Mouse (Mus musculus) layer of hippocampus, postnatal 25 days (tissue): ENCODE data around the gene S100a3. TPM values are rescaled to one million over a fixed set of nuclear protein-coding genes. Genes with fewer than 3 reads are reported as not detected.

Experiments
- DNase-seq, 2 experiments: peaks; one replicate each; pipeline ENCODE4 v3.0.0; 2022; ENCODE audit warnings: mixed read lengths in 2 of 2, low spot score in 1 of 2; ENCODE audit errors: extremely low spot score in 1 of 2
- total RNA-seq, 2 experiments: library from RNA; stranded (reverse); gene quantifications; 2 replicates each; pipeline ENCODE4 v1.2.3; 2021

Gene S100a3
- 1 to 10 TPM; 1.9 to 2.1 TPM for total RNA-seq

- DNase-seq: no peak
These were observed at the start of gene S100a3 for GRCm38 (mm10) chr3:90560008-90560628. TSS of gene S100a3 (plus strand) at chr3:90560578.

DNA sequence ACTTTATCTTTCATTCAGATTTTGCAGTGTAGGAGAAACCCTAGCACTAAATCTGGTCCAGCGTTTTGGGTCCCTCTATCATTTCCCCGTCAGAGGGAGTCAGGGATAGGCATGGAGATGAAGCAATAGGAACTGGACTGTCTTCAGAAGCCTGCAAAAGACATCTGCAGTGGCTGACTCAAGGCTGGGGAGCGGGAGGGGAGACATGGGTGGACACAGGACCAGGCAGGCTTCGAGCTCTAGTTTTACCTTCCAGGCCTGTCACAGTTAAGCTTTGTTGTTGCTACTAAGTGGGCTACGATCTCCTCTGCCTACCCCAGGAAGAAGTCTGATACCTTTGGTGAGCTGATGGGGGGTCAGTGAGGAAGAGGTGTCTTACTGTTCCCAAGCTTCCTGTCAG is 48.1 kb upstream of the S100a3 start:
- no peak for DNase-seq

DNA sequence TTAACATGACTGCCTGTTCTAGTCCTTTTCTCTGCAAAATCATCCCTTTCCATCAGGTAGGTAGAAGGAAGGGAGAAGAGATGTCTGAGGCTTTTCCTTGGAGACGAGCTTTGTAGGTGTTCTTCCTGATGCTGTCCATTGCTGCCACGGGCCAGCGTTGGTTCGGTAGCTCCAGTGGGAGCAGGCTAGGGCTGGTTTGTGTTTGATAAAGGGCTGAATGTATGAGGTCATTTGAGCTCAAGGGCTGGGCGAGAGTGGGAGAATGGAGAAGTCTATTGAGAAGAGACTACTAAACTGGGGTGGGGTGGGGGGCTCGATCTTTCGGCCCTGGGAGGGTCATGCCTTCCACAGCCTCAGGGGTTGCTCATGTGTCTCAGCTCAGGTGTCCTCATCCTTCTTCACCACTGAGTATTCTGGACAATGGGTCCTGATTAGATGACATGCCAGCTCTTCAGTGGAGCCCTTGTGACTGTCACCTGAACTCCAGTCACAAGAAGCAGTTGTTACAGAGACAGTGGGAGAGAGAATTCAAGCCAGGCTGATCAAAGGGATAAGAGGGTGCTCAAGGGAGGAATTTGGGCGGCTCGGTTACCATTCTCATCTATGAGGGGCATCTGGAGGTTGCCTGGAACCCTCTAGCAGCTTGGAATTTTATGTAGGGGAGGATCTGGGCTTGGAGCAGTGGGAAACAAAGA is 47.3 kb upstream of the S100a3 start:
- no peak for DNase-seq

GRCm38 (mm10) chr3:90513796-90514590 is 46.4 kb upstream of the S100a3 start, which contains the start of the genes S100a1 and S100a13:
TSS of gene S100a1 (minus strand) at chr3:90514392.
TSS of gene S100a13 (plus strand) at chr3:90514435.
- DNase-seq: no peak

GRCm38 (mm10) chr3:90514691-90515090 is 45.7 kb upstream of the S100a3 start:
- DNase-seq: no peak

- DNase-seq: no peak
These were observed 45.1 kb upstream of the S100a3 start for GRCm38 (mm10) chr3:90515242-90515641.

DNA sequence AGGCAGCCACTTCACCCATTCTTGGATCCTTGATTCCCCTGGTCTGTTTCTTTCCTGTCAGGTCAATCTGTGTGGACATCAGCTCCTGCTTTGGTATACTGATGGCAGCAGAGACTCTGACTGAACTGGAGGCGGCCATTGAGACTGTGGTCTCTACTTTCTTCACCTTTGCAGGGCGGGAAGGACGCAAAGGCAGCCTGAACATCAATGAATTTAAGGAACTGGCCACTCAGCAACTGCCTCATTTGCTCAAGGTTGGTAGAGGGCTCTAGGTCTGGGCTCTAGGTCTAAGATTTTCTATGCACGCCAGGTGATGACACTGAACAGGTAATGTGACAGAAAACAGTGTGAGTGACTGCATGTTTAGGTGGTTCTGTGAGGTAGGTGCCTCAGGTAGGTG is 44.6 kb upstream of the S100a3 start:
- no peak for DNase-seq

GRCm38 (mm10) chr3:90517711-90518110 is 42.7 kb upstream of the S100a3 start:
- no peak for DNase-seq

DNA sequence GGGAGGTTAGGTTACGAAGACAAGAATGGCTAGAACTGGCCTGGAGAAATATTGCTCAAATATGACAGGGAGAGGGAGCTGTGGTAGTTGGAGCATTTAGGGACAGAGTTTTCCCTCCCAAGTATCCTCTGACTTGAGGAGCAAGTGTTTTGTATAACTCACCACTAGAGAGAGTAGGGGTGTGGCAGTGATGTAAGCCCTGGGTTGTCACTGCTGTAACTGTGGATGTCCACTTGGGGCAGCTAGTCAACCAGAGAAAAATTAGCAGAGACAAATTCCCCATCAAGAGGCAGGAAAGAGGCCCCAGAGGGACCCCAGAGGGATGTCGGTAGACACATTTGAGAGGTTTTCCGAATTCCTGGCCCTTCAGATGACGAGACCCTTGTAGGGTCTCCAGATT is 35.0 kb upstream of the S100a3 start:
- DNase-seq: no peak

DNA sequence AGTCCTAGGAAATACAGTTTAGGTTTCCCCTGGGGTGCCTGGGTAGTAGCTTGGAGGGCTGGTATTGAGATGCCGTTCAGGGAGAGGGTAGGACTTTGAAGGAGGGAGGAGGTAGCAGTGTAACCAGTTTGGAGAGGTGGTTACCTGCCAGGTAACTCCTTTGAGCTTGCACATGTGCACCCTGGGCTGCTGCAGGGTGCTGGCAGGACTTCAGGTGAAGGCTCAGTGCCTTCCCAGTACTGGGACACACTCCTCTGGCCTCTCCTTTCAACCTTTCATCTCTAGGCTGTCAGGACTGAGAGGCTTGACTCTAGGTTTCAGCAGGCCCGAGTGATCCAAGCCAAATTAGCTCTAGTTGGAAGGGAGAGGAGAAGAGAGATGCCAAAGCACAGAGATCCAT is 34.3 kb upstream of the S100a3 start:
- no peak for DNase-seq

DNA sequence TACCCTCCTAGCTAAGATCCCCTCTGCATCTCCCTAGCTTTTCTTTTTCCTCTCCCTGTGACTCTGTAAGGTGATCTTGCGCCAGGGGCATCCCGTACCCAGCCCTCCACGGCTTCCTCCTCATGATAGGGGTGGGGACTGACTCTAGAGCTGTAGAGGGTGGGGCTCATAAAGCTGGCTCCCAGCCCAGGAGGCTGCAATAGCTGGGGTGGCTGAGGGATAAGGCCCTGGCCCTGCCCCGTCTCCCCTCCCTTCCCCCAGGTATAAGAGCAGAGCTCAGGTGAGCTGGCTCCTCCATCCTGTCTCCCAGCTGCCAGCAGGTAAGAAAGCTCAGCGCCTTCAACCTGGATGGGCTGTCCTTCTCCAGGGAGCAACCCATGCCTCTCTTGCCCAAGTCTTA is 33.8 kb upstream of the S100a3 start, which contains the start of gene S100a14:
Gene S100a14, plus strand, starts transcription at position 277 of the 400 bp plus-strand sequence.
- DNase-seq: no peak

GRCm38 (mm10) chr3:90527291-90527873 is 33.0 kb upstream of the S100a3 start:
- DNase-seq: no peak

DNA sequence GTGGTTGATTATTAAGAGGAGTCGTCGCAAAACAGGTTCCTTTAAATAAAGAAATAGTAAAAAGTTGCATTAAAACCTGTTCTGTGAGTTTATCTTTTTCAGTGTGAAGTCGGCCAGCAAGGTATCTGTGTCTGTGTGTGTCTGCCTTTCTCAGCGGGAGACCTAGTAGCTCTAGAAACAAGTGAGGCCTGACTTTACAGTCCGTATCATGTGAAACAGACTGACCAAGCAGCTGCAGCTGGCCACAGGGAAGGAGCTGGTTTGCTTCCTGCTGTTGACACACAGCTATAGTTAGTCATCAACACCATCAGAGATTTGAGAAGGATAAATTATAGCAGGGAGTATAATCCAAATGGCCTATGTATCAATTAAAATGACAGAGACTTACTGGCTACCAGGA is 28.7 kb upstream of the S100a3 start:
- DNase-seq: no peak

- DNase-seq: no peak
These were observed 24.9 kb upstream of the S100a3 start for GRCm38 (mm10) chr3:90535446-90535845.

GRCm38 (mm10) chr3:90537141-90537904 is 23.1 kb upstream of the S100a3 start, which contains the start of gene S100a16:
TSS of gene S100a16 (plus strand) at chr3:90537254.
- DNase-seq: peak in 1 of 2 experiments; percentile 37

DNA sequence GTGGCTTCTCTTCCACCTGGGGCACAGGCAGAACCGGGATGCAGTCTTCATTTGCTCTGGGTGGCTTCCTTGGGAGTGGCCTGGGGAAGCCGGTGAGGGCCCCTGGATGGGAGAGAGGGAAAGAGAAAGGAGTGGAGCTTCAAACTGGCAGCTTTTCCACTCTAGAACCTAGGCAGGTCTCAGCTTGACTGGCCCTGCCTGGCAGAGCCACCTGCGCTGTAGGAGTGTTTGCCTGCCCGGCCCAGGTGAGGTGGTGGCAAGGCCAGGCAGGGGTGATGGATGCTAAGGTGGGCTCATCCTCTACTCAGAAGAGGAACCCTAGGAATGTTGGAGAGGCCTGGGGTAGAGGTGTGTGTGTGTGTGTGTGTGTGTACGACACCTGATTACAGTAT is 22.5 kb upstream of the S100a3 start:
- no peak for DNase-seq

- DNase-seq: no peak
These were observed 19.5 kb upstream of the S100a3 start for GRCm38 (mm10) chr3:90540904-90541303.

- DNase-seq: no peak
These were observed 10.5 kb upstream of the S100a3 start for GRCm38 (mm10) chr3:90549676-90550420.

DNA sequence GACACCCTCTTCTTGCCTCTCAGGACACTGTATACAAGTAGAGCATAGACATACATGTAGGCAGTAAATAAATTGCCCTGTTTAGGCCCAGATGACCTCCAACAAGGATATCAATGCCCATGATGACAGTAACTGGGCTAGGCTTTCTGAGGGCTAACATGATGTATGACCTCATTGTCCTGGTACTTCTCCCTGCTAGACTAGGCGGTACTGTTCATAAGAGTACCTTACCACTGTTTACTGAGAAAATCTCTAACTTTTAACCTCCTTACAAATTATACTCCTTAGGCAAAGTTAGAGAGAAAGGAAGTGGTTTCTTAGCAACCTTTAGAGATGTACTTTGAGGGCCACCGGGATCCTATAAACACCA is 10.0 kb upstream of the S100a3 start:
- no peak for DNase-seq
